Mouse (Mus musculus) hindbrain, postnatal 0 days (tissue): ENCODE measurements around the gene Snx30. TPM values are rescaled to one million over a fixed set of nuclear protein-coding genes. Genes with fewer than 3 reads are reported as not detected.

Source experiments
- ATAC-seq: fragments of 200-750 bp; cut with Nextera tagmentation; 2 replicates; pipeline ENCODE4 v1.8.0; 2017; ENCODE audit warnings: mild to moderate bottlenecking, moderate TSS enrichment, moderate library complexity
- DNase-seq: peaks from one replicate; pipeline ENCODE4 v3.0.0-alpha.2; 2015; ENCODE audit warnings: low spot score
- H3K27ac ChIP-seq: fragments of 300-500 bp; sonication (generic); 2 replicates; pipeline ENCODE4 v1.5.1; 2014; ENCODE audit warnings: mild to moderate bottlenecking
- H3K27me3 ChIP-seq: fragments of 300-500 bp; sonication (generic); 2 replicates; pipeline ENCODE4 v1.6.1; 2014; ENCODE audit warnings: low read length, mixed read lengths; ENCODE audit not compliant: insufficient read depth
- H3K36me3 ChIP-seq: fragments of 300-500 bp; sonication (generic); 2 replicates; pipeline ENCODE4 v1.6.1; 2014; ENCODE audit warnings: low read length, mixed read lengths; ENCODE audit not compliant: insufficient read depth
- H3K4me1 ChIP-seq: fragments of 300-500 bp; sonication (generic); 2 replicates; pipeline ENCODE4 v1.6.1; 2014; ENCODE audit warnings: antibody characterized with exemption, low read length, mixed read lengths; ENCODE audit not compliant: insufficient read depth
- H3K4me2 ChIP-seq: fragments of 300-500 bp; sonication (generic); 2 replicates; pipeline ENCODE4 v1.6.1; 2014; ENCODE audit warnings: low read depth, mild to moderate bottlenecking, low read length, moderate library complexity, mixed read lengths
- H3K4me3 ChIP-seq: fragments of 300-500 bp; sonication (generic); 2 replicates; pipeline ENCODE4 v1.5.1; 2014; ENCODE audit warnings: low read length
- H3K9ac ChIP-seq: fragments of 300-500 bp; sonication (generic); replicated peaks from 2 replicates; pipeline ENCODE4 v1.6.1; 2014; ENCODE audit warnings: mild to moderate bottlenecking, low read length, moderate library complexity, mixed read lengths
- H3K9me3 ChIP-seq: fragments of 300-500 bp; sonication (generic); 2 replicates; pipeline ENCODE4 v1.6.1; 2016; ENCODE audit warnings: low read length, mixed read lengths
- CTCF ChIP-seq: IDR thresholded peaks from 2 replicates; pipeline ENCODE4 v1.5.1; 2016; ENCODE audit warnings: antibody characterized with exemption, control low read depth, low read depth
- WGBS: fragments of 180-500 bp; shearing (Covaris S2); extraction: QIAGEN DNeasy Blood & Tissue Kit; methylation state at CpG from one replicate; pipeline ENCODE4 v1.1.7; 2014; 5-methylcytosine and 5-hydroxymethylcytosine counted together
- polyA plus RNA-seq: library from polyadenylated mRNA; unstranded; fragments of >200 nt; fragmentation: Nextera tagmentation; extraction: Ambion mirVana; gene quantifications from 2 replicates; pipeline ENCODE4 v1.2.1, GENCODE M21; 2015
- total RNA-seq: library from RNA; depleted of rRNA; stranded (reverse); fragments of >200 nt; gene quantifications from 2 replicates; pipeline ENCODE4 v1.2.3, GENCODE M21; 2014

The Snx30 gene
- total and polyA plus RNA-seq, 2 experiments from 2014 or later, result 15.8 to 31.2 TPM

- Histone ChIP-seq H3K9ac (no peak overlapping the region), H3K4me2 (no peak overlapping the region), H3K27me3 (no peaks in the 10 kb centered on the region), H3K4me3 (no peak overlapping the region), H3K4me1 (no peaks in the 10 kb centered on the region), H3K9me3 (no peaks in the 10 kb centered on the region), H3K27ac (no peak overlapping the region), H3K36me3 (no peaks in the 10 kb centered on the region)
- WGBS, result 96% methylated on average over 5 of the region's 5 CpGs
- DNase-seq (no peak), ATAC-seq (no peak)
- no peak for TF ChIP-seq CTCF
Observed at GRCm38 (mm10) chr4:59831038-59831437, 25.4 kb downstream of the Snx30 start.

GRCm38 (mm10) chr4:59832810-59833209, 27.2 kb downstream of the Snx30 start:
- Histone ChIP-seq H3K9ac (no peak overlapping the region), H3K9me3 (no peaks in the 10 kb centered on the region), H3K4me3 (no peak overlapping the region), H3K4me1 (no peaks in the 10 kb centered on the region), H3K27ac (no peak overlapping the region), H3K36me3 (no peaks in the 10 kb centered on the region), H3K27me3 (no peaks in the 10 kb centered on the region), H3K4me2 (no peak overlapping the region)
- 49% methylated on average over 6 of the region's 6 CpGs for WGBS
- TF ChIP-seq CTCF, result no peak
- DNase-seq (no peak), ATAC-seq (no peak)

- DNase-seq (no peak), ATAC-seq (no peak)
- WGBS, result 78% methylated on average over 7 of the region's 7 CpGs
- H3K4me1 ChIP-seq, result no peaks in the 10 kb centered on the region; the same call in 1 of the 2 replicates
- no peak overlapping the region for H3K9ac ChIP-seq
- H3K27ac ChIP-seq, result no peak overlapping the region
- no peaks in the 10 kb centered on the region for H3K36me3 ChIP-seq
- no peak overlapping the region for H3K4me2 ChIP-seq
- TF ChIP-seq CTCF, result no peak
- no peaks in the 10 kb centered on the region for H3K27me3 ChIP-seq
- no peaks in the 10 kb centered on the region for H3K9me3 ChIP-seq
- H3K4me3 ChIP-seq, result no peak overlapping the region
Observed at GRCm38 (mm10) chr4:59837659-59838058, 32.0 kb downstream of the Snx30 start.

GRCm38 (mm10) chr4:59844460-59845244, 39.0 kb downstream of the Snx30 start:
- no peak for TF ChIP-seq CTCF
- ATAC-seq, result no peak
- Histone ChIP-seq H3K9me3 (no peaks in the 10 kb centered on the region), H3K27ac (no peak overlapping the region), H3K4me3 (no peak overlapping the region), H3K36me3 (no peaks in the 10 kb centered on the region), H3K4me1 (no peaks in the 10 kb centered on the region; the same call in 1 of the 2 replicates), H3K4me2 (no peak overlapping the region), H3K27me3 (no peaks in the 10 kb centered on the region), H3K9ac (no peak overlapping the region)
- no peak for DNase-seq
- WGBS, result 82% methylated on average over 15 of the region's 15 CpGs

- Histone ChIP-seq H3K4me3 (no peak overlapping the region), H3K36me3 (no peaks in the 10 kb centered on the region), H3K4me2 (no peak overlapping the region), H3K9me3 (no peaks in the 10 kb centered on the region), H3K27ac (no peak overlapping the region), H3K27me3 (no peaks in the 10 kb centered on the region), H3K9ac (no peak overlapping the region), H3K4me1 (no peaks in the 10 kb centered on the region; the same call in 1 of the 2 replicates)
- no peak for ATAC-seq
- TF ChIP-seq CTCF, result no peak
- DNase-seq, result no peak
- 94% methylated on average over 3 of the region's 3 CpGs for WGBS
Observed at GRCm38 (mm10) chr4:59845245-59845637, 39.6 kb downstream of the Snx30 start.

- no peak for ATAC-seq
Observed at GRCm38 (mm10) chr4:59847447-59847846, 41.8 kb downstream of the Snx30 start.

GRCm38 (mm10) chr4:59850181-59850580, 44.5 kb downstream of the Snx30 start:
- no peak for ATAC-seq
- TF ChIP-seq CTCF, result peak; percentile 75
- H3K4me2 ChIP-seq, result no peak overlapping the region
- no peaks in the 10 kb centered on the region for H3K4me1 ChIP-seq
- no peaks in the 10 kb centered on the region for H3K36me3 ChIP-seq
- DNase-seq, result peak; percentile 68
- peaks cover 2% of the 10 kb centered on the region; the same call in 1 of the 2 replicates for H3K9me3 ChIP-seq
- 72% methylated on average over 2 of the region's 2 CpGs for WGBS
- H3K4me3 ChIP-seq, result no peak overlapping the region
- H3K27ac ChIP-seq, result no peak overlapping the region
- H3K27me3 ChIP-seq, result no peaks in the 10 kb centered on the region
- no peak overlapping the region for H3K9ac ChIP-seq

More at GRCm38 (mm10) chr4:59847447-59847846, 41.8 kb downstream of the Snx30 start:
- Histone ChIP-seq H3K4me1 (no peaks in the 10 kb centered on the region), H3K36me3 (no peaks in the 10 kb centered on the region), H3K9me3 (peaks cover 2% of the 10 kb centered on the region; the same call in 1 of the 2 replicates), H3K9ac (no peak overlapping the region), H3K27me3 (no peaks in the 10 kb centered on the region), H3K27ac (no peak overlapping the region), H3K4me2 (no peak overlapping the region), H3K4me3 (no peak overlapping the region)
- 76% methylated on average over 5 of the region's 5 CpGs for WGBS
- no peak for TF ChIP-seq CTCF
- DNase-seq, result no peak
